Mouse (Mus musculus): ENCODE data around the gene Tmtc1. TPM values are rescaled to one million over a fixed set of nuclear protein-coding genes. Genes with fewer than 3 reads are reported as not detected.

Gene Tmtc1
- total RNA-seq, 4 experiments from 2014 or later: 52.4 to 83.5 (median 65.3) TPM

- DNase-seq (ENCODE audit: low spot score in 2 of 2): no peak
Observed at GRCm38 (mm10) chr6:148375015-148375414, 69.2 kb downstream of the Tmtc1 start.

- DNase-seq (ENCODE audit: low spot score in 2 of 2): no peak
Observed at GRCm38 (mm10) chr6:148373444-148373843, 70.7 kb downstream of the Tmtc1 start.

- no peak for DNase-seq (ENCODE audit: low spot score in 2 of 2)
Observed at GRCm38 (mm10) chr6:148371223-148371622, 73.0 kb downstream of the Tmtc1 start.

GRCm38 (mm10) chr6:148367094-148367539 lies 77.1 kb downstream of the Tmtc1 start:
- no peak for DNase-seq (ENCODE audit: low spot score in 2 of 2)

GRCm38 (mm10) chr6:148366629-148367028 lies 77.6 kb downstream of the Tmtc1 start:
- DNase-seq (ENCODE audit: low spot score in 2 of 2): no peak

- no peak for DNase-seq (ENCODE audit: low spot score in 2 of 2)
Observed at GRCm38 (mm10) chr6:148363162-148363561, 81.0 kb downstream of the Tmtc1 start.

- no peak for DNase-seq (ENCODE audit: low spot score in 2 of 2)
Observed at GRCm38 (mm10) chr6:148362475-148362874, 81.7 kb downstream of the Tmtc1 start.

- DNase-seq (ENCODE audit: low spot score in 2 of 2): no peak
Observed at GRCm38 (mm10) chr6:148359348-148359905, 84.8 kb downstream of the Tmtc1 start.

- no peak for DNase-seq (ENCODE audit: low spot score in 2 of 2)
Observed at GRCm38 (mm10) chr6:148358580-148359246, 85.5 kb downstream of the Tmtc1 start.

GRCm38 (mm10) chr6:148356141-148356540 lies 88.0 kb downstream of the Tmtc1 start:
- DNase-seq (ENCODE audit: low spot score in 2 of 2): no peak

- peak in 1 of 2 experiments; percentile 7 for DNase-seq (ENCODE audit: low spot score in 2 of 2)
Observed at GRCm38 (mm10) chr6:148354509-148355474, 89.4 kb downstream of the Tmtc1 start.

- no peak for DNase-seq (ENCODE audit: low spot score in 2 of 2)
Observed at GRCm38 (mm10) chr6:148354151-148354508, 90.1 kb downstream of the Tmtc1 start.

- DNase-seq (ENCODE audit: low spot score in 2 of 2): no peak
Observed at GRCm38 (mm10) chr6:148345001-148345400, 99.2 kb downstream of the Tmtc1 start.

GRCm38 (mm10) chr6:148342191-148342590 lies 102.0 kb downstream of the Tmtc1 start:
- DNase-seq (ENCODE audit: low spot score in 2 of 2): no peak

- DNase-seq (ENCODE audit: low spot score in 2 of 2): no peak
Observed at GRCm38 (mm10) chr6:148341765-148342164, 102.4 kb downstream of the Tmtc1 start.

GRCm38 (mm10) chr6:148338326-148338957 lies 105.7 kb downstream of the Tmtc1 start:
- DNase-seq (ENCODE audit: low spot score in 2 of 2): no peak

- no peak for DNase-seq (ENCODE audit: low spot score in 2 of 2)
Observed at GRCm38 (mm10) chr6:148336290-148336955, 107.8 kb downstream of the Tmtc1 start.

GRCm38 (mm10) chr6:148331916-148332315 lies 112.3 kb downstream of the Tmtc1 start:
- DNase-seq (ENCODE audit: low spot score in 2 of 2): no peak

- no peak for DNase-seq (ENCODE audit: low spot score in 2 of 2)
Observed at GRCm38 (mm10) chr6:148329976-148330375, 114.2 kb downstream of the Tmtc1 start.

GRCm38 (mm10) chr6:148328928-148329327 lies 115.3 kb downstream of the Tmtc1 start:
- DNase-seq (ENCODE audit: low spot score in 2 of 2): no peak

- DNase-seq (ENCODE audit: low spot score in 2 of 2): no peak
Observed at GRCm38 (mm10) chr6:148328130-148328529, 116.1 kb downstream of the Tmtc1 start.

All from gastrocnemius, adult 8-10 months (tissue).